Mouse (Mus musculus) brain, embryonic 14.5 days (tissue): ENCODE measurements at regions not wholly inside any gene's neighbourhood (a gene's known extent, or its start where the extent isn't known, plus 50 kb on each side); places are given as distances from the start of the nearest gene placed in this dataset.
A peak's percentile ranks its signal among the peaks of the same experiment; 100 is the strongest.

ENCODE experiments used
- DNase-seq: peaks from one replicate; pipeline ENCODE4 v3.0.0-alpha.2; 2011; ENCODE audit warnings: low read depth
- CTCF ChIP-seq: fragments of 200-500 bp; IDR thresholded peaks from 2 replicates; pipeline ENCODE4 v1.5.1; 2012; ENCODE audit warnings: inconsistent platforms, mild to moderate bottlenecking, moderate library complexity, borderline replicate concordance; ENCODE audit not compliant: insufficient read depth, insufficient read length; ENCODE audit errors: extremely low read depth
- POLR2A ChIP-seq: fragments of 200-500 bp; IDR thresholded peaks from 2 replicates; pipeline ENCODE4 v1.6.1; 2012; ENCODE audit warnings: mild to moderate bottlenecking, inconsistent platforms, borderline replicate concordance; ENCODE audit not compliant: poor library complexity, insufficient read depth, insufficient read length, severe bottlenecking; ENCODE audit errors: extremely low read depth

- peak; percentile 54 for DNase-seq
- TF ChIP-seq CTCF: no peak
Observed at GRCm38 (mm10) chr17:51371937-51372479, 192.9 kb upstream of the Tbc1d5 start.

- TF ChIP-seq CTCF (no peak), POLR2A (no peak)
- DNase-seq: peak; percentile 72
Observed at GRCm38 (mm10) chr17:51370990-51371389, 191.8 kb upstream of the Tbc1d5 start.

GRCm38 (mm10) chr17:51370085-51370484 is 190.9 kb upstream of the Tbc1d5 start:
- TF ChIP-seq CTCF: no peak
- no peak for DNase-seq

- TF ChIP-seq CTCF (no peak), POLR2A (no peak)
- no peak for DNase-seq
Observed at GRCm38 (mm10) chr17:51362801-51363200, 183.6 kb upstream of the Tbc1d5 start.

GRCm38 (mm10) chr17:51362271-51362670 is 183.1 kb upstream of the Tbc1d5 start:
- TF ChIP-seq CTCF (no peak), POLR2A (no peak)
- DNase-seq: peak; percentile 50

GRCm38 (mm10) chr17:51358362-51358739 is 179.2 kb upstream of the Tbc1d5 start:
- DNase-seq: peak; percentile 88
- TF ChIP-seq POLR2A (no peak), CTCF (no peak)

- TF ChIP-seq CTCF (no peak), POLR2A (no peak)
- peak; percentile 44 for DNase-seq
Observed at GRCm38 (mm10) chr17:51357690-51358361, 178.7 kb upstream of the Tbc1d5 start.

GRCm38 (mm10) chr17:51356447-51356846 is 177.3 kb upstream of the Tbc1d5 start:
- TF ChIP-seq CTCF (no peak), POLR2A (no peak)
- peak; percentile 24 for DNase-seq

- no peak for DNase-seq
- TF ChIP-seq CTCF: no peak
Observed at GRCm38 (mm10) chr17:51321868-51322267, 142.7 kb upstream of the Tbc1d5 start.

- peak; percentile 39 for DNase-seq
- TF ChIP-seq POLR2A (no peak), CTCF (no peak)
Observed at GRCm38 (mm10) chr17:51321025-51321424, 141.9 kb upstream of the Tbc1d5 start.

- TF ChIP-seq POLR2A (no peak), CTCF (no peak)
- DNase-seq: no peak
Observed at GRCm38 (mm10) chr17:51304964-51305363, 125.8 kb upstream of the Tbc1d5 start.

- TF ChIP-seq CTCF: no peak
- TF ChIP-seq POLR2A: no peak
- DNase-seq: no peak
Observed at GRCm38 (mm10) chr17:51290741-51291140, 111.6 kb upstream of the Tbc1d5 start.

- DNase-seq: peak; percentile 12
- TF ChIP-seq CTCF (peak; percentile 19; the same call in 1 of the 2 replicates), POLR2A (no peak)
Observed at GRCm38 (mm10) chr17:51288751-51289150, 109.6 kb upstream of the Tbc1d5 start.

- no peak for TF ChIP-seq CTCF
- TF ChIP-seq POLR2A: no peak
- DNase-seq: no peak
Observed at GRCm38 (mm10) chr17:51287878-51288277, 108.7 kb upstream of the Tbc1d5 start.
